Mouse (Mus musculus): ENCODE data around the gene Gcnt1.

Gene Gcnt1

DNA sequence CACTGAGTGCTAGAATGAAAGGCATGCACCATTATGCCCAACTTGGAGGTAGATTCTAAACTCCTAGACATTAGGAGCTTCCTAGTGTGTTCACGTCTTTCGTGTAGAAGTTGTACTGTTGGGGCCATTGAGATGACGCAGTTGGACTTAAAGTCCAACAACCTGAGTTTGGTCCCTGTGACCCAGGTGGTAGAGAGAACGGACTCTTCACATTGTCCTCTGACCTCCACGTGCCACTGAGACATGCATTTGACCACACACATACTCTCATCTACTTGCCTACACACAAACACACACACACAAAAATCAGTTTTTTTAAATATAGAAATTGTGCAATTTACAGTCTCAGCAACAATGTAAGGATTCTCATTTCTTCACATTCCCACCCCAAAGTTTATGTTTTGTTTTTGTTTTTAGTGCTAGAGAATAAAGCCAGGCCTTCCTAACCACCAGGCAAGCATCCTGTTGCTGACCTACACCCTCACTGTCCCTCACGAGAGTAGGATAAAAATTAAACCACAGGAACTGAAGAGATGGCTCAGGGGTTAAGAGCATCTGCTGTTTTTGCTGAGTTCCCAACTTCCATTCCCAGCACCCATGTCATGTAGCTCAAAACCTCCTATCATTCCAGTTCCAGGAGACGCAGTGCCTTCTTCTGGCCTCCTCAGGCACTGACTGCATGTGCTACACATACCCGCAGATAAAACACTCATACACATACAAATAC, 6.1 kb downstream of the Gcnt1 start:
- no peak for DNase-seq (ENCODE audit: low read depth, low spot score)

DNA sequence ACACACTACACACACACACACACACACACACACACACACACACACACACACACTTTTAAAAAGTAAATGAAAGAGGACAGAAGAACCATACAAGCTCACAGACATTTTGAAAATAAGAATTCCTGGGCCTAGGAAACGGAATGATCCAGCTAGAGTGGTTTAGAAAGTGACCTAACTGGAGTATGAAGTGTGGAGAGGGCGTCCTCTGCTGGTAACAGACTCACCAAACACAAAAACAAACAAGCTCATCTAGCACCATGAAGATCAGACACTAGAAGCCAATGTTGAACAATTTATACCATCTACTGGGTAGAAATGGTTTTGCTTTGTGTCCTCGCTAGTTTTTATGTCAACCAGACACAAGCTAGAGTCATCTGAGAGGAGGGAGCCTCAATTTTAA, 7.9 kb downstream of the Gcnt1 start:
- no peak for DNase-seq (ENCODE audit: low read depth, low spot score)

GRCm38 (mm10) chr19:17361181-17361580, 11.5 kb downstream of the Gcnt1 start:
- DNase-seq (ENCODE audit: low read depth, low spot score): no peak

DNA sequence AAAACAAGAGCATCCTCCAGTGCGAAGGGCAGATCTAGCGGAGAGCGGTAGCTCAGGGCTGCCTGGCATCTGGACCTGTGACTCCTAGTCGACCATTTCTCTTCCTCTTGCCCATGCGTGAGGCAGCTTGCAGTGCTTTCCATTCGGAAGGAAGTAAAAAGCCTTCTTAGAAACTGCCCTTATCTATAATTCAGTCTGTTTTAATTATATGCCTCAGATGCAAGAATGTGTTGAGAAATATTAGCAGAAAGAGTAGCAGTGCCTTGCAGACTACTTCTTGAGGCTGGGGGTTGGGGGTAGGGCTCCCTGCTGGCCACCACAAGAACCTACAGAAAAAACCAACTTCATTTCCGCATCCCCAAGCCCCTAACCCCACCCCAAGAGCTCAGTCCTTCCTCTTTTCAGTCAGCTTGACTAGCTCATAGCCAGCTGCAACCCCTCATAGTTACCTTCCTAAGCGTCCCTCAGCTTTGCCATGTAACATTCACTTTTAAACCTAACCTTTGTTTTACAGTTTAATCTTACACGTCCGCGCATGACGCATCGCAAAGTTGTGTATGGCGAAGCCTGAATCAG, 13.2 kb downstream of the Gcnt1 start:
- DNase-seq (ENCODE audit: low read depth, low spot score): no peak

GRCm38 (mm10) chr19:17357391-17357790, 15.3 kb downstream of the Gcnt1 start:
- no peak for DNase-seq (ENCODE audit: low read depth, low spot score)

DNA sequence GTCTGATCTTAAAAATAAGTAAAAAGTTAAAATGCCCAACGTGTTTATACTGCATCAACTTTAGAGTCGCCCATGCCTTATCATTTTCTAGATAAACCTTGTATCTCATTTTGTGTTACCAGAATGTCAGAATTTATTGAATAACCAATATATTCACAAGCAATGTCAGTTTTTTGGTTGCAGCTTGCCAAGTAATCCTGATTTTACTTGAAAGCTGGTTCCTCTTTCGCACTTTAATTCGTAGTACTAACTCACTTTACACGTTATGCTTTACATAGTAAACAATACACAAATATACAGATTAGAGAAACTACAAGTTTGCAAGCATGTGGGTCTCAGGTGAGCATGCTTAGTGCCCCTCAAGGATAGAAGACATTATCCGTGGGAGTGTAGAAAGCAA, 15.7 kb downstream of the Gcnt1 start:
- DNase-seq (ENCODE audit: low read depth, low spot score): no peak

GRCm38 (mm10) chr19:17355950-17356867, 16.4 kb downstream of the Gcnt1 start:
- DNase-seq (ENCODE audit: low read depth, low spot score): peak; percentile 57

DNA sequence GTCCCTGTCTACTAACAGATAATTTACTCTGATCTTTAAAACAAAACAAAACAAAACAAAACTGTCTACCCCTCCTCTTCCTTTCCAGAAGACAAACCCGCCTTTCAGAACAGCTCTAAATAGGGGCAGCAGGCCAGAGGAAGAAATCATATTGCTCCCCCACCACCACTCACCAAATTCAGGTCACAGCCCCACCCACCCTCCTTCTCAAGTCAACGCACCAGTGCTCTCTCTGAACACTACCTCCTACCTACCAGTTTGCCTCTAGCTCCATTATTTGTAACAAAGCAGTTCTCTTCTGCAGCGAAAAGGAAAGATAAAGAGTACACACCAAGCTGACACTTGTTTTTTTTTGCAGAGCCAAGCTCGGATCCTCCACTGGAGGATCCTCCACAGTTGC, 17.3 kb downstream of the Gcnt1 start:
- DNase-seq (ENCODE audit: low read depth, low spot score): no peak

DNA sequence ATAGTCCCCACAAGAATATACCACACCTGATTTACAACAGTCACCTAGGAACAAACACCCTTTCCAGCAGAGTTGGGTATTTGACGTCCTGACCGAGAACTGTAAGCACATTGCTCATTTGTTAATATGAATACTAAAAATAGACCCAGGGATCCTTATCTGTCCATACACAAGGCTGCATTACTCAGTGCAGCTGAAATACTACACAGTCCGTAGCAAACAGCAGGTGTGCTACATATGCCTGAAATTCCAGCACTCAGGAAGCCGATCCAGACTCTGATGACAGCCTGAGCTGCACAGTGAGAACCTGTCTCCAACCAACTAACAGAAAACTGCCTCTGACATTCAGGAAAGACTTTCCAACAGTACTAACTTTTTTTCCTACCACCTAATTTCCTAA, 17.8 kb downstream of the Gcnt1 start:
- no peak for DNase-seq (ENCODE audit: low read depth, low spot score)

- no peak for DNase-seq (ENCODE audit: low read depth, low spot score)
Observed at GRCm38 (mm10) chr19:17354362-17354761, 18.3 kb downstream of the Gcnt1 start.

DNA sequence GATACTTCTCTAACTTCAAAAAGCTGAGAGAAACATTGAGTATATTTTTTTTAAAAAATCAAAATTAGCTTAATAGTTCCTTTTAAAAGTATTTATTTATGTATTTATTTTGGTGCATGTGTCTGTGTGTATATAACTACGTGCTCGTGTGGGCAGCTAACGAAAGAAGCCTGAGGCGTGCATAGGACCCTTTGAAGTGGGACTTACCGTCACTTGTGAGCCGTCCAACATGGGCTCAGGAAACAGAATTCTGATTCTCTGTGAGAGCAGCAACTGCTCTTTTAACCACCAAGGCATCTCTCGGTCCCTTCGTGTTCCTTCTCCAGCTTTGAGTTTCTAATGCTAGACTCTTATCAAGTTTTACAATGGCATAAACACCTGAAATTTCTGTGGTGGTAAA, 18.9 kb downstream of the Gcnt1 start:
- DNase-seq (ENCODE audit: low read depth, low spot score): no peak

DNA sequence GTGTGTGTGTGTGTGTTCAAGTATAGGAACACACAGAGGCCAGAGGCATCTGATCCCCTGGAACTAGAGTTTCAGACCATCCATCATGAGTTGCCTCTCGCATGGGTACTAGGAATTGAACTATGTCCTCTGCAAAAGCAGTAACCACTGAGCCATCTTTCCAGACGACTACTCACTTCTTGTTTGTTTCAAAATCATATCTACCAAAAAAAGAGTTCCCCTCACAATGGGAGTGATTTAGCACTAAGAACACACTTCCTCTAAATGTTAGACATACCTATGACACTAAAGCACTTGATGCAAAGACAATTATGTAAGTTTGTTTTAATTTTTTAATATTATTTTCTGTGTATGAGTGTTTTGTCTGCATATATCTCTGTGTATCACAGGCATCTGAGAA, 24.8 kb downstream of the Gcnt1 start:
- DNase-seq (ENCODE audit: low read depth, low spot score): no peak

DNA sequence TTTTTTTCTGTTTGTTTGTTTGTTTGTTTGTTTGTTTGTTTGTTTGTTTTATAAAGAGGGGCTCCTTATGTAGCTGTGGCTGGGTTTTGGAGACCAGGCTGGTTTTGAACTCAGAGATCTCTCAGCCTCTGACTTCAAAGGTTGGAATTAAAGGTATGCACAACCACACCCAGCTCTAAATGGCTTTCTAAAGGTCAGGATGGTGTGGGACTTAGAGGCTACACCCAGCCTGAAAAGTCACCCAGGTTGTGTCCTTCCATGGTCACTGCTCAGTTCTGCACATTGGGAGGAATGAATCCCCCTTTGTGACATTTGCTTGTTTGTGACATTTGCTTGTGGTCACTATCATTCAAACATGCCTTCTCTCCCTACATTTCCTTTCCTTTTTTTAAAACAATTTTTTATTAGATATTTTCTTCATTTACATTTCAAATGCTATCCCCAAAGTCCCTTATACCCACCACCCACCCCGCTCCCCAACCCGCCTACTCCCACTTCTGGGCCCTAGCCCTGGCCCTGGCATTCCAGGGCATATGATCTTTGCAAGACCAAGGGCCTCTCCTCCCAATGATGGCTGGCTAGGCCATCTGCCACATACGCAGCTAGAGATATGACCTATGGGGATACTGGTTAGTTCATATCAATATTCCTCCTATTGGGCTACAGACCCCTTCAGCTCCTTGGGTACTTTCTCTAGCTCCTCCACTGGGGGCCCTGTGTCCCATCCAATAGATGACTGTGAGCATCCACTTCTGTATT, 25.7 kb downstream of the Gcnt1 start:
- no peak for DNase-seq (ENCODE audit: low read depth, low spot score)

- DNase-seq (ENCODE audit: low read depth, low spot score): no peak
Observed at GRCm38 (mm10) chr19:17344881-17345280, 27.8 kb downstream of the Gcnt1 start.

DNA sequence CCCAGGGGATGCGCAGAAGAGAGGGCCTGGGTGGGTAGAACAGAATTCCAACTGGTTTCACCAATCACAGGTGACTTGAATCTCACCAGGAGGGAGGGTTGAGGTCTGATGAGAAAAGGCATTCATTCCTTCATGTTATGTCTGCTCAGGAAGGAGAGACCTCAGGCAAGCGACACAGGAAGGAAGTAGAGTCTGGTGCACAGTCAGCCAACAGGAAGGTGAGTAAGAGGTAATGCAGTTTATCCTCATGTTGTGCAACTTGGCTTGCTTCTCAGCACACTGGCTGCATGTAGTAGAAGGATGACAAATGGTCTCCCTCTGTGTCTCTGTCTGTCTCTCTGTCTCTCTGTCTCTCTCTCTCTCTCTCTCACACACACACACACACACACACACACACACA, 33.1 kb downstream of the Gcnt1 start:
- no peak for DNase-seq (ENCODE audit: low read depth, low spot score)

- no peak for DNase-seq (ENCODE audit: low read depth, low spot score)
Observed at GRCm38 (mm10) chr19:17337057-17337679, 35.5 kb downstream of the Gcnt1 start.

- DNase-seq (ENCODE audit: low read depth, low spot score): no peak
Observed at GRCm38 (mm10) chr19:17336646-17337045, 36.0 kb downstream of the Gcnt1 start.

- no peak for DNase-seq (ENCODE audit: low read depth, low spot score)
Observed at GRCm38 (mm10) chr19:17334644-17335333, 37.9 kb downstream of the Gcnt1 start.

GRCm38 (mm10) chr19:17333043-17333442, 39.6 kb downstream of the Gcnt1 start:
- no peak for DNase-seq (ENCODE audit: low read depth, low spot score)

- no peak for DNase-seq (ENCODE audit: low read depth, low spot score)
Observed at GRCm38 (mm10) chr19:17328916-17329315, 43.7 kb downstream of the Gcnt1 start.

Data from WW6 (cell line).